Mouse (Mus musculus) embryonic fibroblast, embryonic 13.5 days (primary cell): Measurements from ENCODE around the gene Duxf3.

Source experiments
- CTCF ChIP-seq: IDR thresholded peaks from 2 replicates; pipeline ENCODE4 v1.5.1; 2011; ENCODE audit warnings: mild to moderate bottlenecking, control low read depth, low read length, moderate library complexity, borderline replicate concordance; ENCODE audit not compliant: insufficient read depth
- POLR2A ChIP-seq: IDR thresholded peaks from 2 replicates; pipeline ENCODE4 v1.6.1; 2011; ENCODE audit warnings: low read depth, mild to moderate bottlenecking, control low read depth, low read length, moderate library complexity

DNA sequence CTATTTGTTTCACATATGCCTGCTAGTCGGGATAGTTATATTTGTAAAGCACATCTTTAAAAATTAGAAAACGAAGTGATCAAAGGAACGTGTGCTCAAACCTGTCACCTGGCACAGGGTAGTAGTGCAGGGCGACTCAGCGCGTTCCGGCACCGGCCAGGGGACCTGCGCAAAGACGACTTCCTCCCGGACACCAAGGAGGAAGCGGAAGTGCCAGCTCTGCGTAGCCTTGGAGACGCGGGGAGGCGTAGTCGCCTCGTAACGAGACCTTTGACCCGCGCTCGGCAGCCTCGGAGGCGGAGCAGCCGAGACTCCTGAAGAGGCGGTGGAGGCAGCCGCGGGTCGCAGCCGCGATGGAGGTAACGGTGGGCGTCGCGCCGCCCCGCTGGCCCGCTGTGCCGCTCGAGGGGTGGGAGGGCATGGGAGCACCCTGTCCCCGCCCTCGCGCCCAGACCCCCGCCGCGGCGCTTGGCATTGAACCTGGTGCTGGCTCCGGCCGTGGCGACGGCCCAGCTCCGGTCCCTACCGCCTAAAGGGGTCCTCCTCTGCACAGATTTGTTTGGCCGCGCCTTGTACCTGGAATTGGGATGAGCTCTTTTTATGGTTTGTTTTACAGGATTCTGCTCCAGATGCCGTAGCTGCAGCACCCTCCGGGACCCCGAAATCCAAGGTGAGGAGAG, 22.9 kb upstream of the Duxf3 start, which contains the start of gene Gcc2:
- TF ChIP-seq CTCF (no peak), POLR2A (peak; percentile 98)
